Mouse (Mus musculus): Measurements from ENCODE around the gene Spink4.
"Not testable (repeated sequence)": the region's sequence is repeated elsewhere in the genome, so short reads cannot be mapped to it uniquely, and the experiment has no call there.

Spink4 gene

GRCm38 (mm10) chr4:40908261-40908969, 11.4 kb upstream of the Spink4 start:
- no peak for DNase-seq

- DNase-seq, result no peak
These were observed 5.5 kb upstream of the Spink4 start for GRCm38 (mm10) chr4:40914287-40914867.

- no peak for DNase-seq
These were observed 3.9 kb upstream of the Spink4 start for GRCm38 (mm10) chr4:40915947-40916346.

- no peak for DNase-seq
These were observed 3.2 kb upstream of the Spink4 start for GRCm38 (mm10) chr4:40916592-40917155.

- DNase-seq, result no peak
These were observed 724 bp downstream of the Spink4 start for GRCm38 (mm10) chr4:40920576-40920975.

GRCm38 (mm10) chr4:40921288-40921687, 1.4 kb downstream of the Spink4 start:
- DNase-seq, result no peak

GRCm38 (mm10) chr4:40923087-40923651, 3.3 kb downstream of the Spink4 start:
- no peak for DNase-seq

- no peak for DNase-seq
These were observed 5.7 kb downstream of the Spink4 start for GRCm38 (mm10) chr4:40925568-40925967.

GRCm38 (mm10) chr4:40929046-40929445, 9.2 kb downstream of the Spink4 start:
- DNase-seq, result no peak

GRCm38 (mm10) chr4:40933694-40934093, 13.8 kb downstream of the Spink4 start:
- no peak for DNase-seq

GRCm38 (mm10) chr4:40934369-40934768, 14.5 kb downstream of the Spink4 start:
- not testable (repeated sequence) for DNase-seq

GRCm38 (mm10) chr4:40936175-40936839, 16.5 kb downstream of the Spink4 start:
- peak; percentile 37 for DNase-seq

- no peak for DNase-seq
These were observed 18.9 kb downstream of the Spink4 start for GRCm38 (mm10) chr4:40938793-40939192.

GRCm38 (mm10) chr4:40943651-40944050, 23.8 kb downstream of the Spink4 start:
- DNase-seq, result no peak

GRCm38 (mm10) chr4:40946516-40947121, 26.8 kb downstream of the Spink4 start:
- no peak for DNase-seq

GRCm38 (mm10) chr4:40947565-40948159, 27.8 kb downstream of the Spink4 start:
- DNase-seq, result no peak

- peak; percentile 99 for DNase-seq
These were observed 28.4 kb downstream of the Spink4 start, which contains the start of the genes Bag1 and Chmp5 for GRCm38 (mm10) chr4:40948160-40948708. Bag1 (minus strand) TSS chr4:40948294. Chmp5 (plus strand) TSS chr4:40948407.

- DNase-seq, result no peak
These were observed 33.7 kb downstream of the Spink4 start for GRCm38 (mm10) chr4:40953521-40953920.

GRCm38 (mm10) chr4:40955942-40956341, 36.1 kb downstream of the Spink4 start:
- no peak for DNase-seq

GRCm38 (mm10) chr4:40963536-40963935, 43.7 kb downstream of the Spink4 start:
- no peak for DNase-seq

- DNase-seq, result no peak
These were observed 49.3 kb downstream of the Spink4 start for GRCm38 (mm10) chr4:40969161-40969560.
